Mouse (Mus musculus): Measurements from ENCODE around the gene Nt5c. TPM values are rescaled to one million over a fixed set of nuclear protein-coding genes. Genes with fewer than 3 reads are reported as not detected.
"Not testable (repeated sequence)": the region's sequence is repeated elsewhere in the genome, so short reads cannot be mapped to it uniquely, and the experiment has no call there.

The Nt5c gene
- polyA plus RNA-seq (2014; fragmentation: Nextera tagmentation; extraction: Ambion mirVana) = 67.4 and 70.7 TPM in 2 replicates

- H3K27me3 ChIP-seq (ENCODE audit: control insufficient read depth, insufficient read depth, low read length) = no peaks in the 10 kb centered on the region
- DNase-seq (ENCODE audit: low spot score) (peak; percentile 84), ATAC-seq (replicated peaks; ENCODE audit: insufficient number of reproducible peaks, low FRiP score, low TSS enrichment, low read depth) (peak; percentile 78)
- no peaks in the 10 kb centered on the region for H3K36me3 ChIP-seq (replicated peaks; ENCODE audit: control insufficient read depth, insufficient read depth, low read depth, low read length)
- peak within 1 kb of the TSS; percentile 62 for H3K27ac ChIP-seq (replicated peaks; ENCODE audit: low read depth, low read length)
- H3K9ac ChIP-seq (replicated peaks; ENCODE audit: low read length) = peak within 1 kb of the TSS; percentile 79
- peak within 1 kb of the TSS; percentile 74 for H3K4me2 ChIP-seq (ENCODE audit: low read depth, low read length)
- WGBS = under 1% methylated on average over 43 of the region's 43 CpGs
- H3K4me1 ChIP-seq (ENCODE audit: control insufficient read depth, insufficient read depth, low read length) = 0 out of 2 replicates have a peak, but pooled peaks cover 2% of the 10 kb centered on the region
- no peaks in the 10 kb centered on the region for H3K9me3 ChIP-seq (replicated peaks; ENCODE audit: control insufficient read depth, low read length)
- peak within 1 kb of the TSS; percentile 63 for H3K4me3 ChIP-seq (ENCODE audit: low read depth, low read length)
These were observed at the start of gene Nt5c for GRCm38 (mm10) chr11:115491356-115492083. Gene Nt5c, minus strand, starts transcription at chr11:115491862.

GRCm38 (mm10) chr11:115538045-115538444 is 46.4 kb upstream of the Nt5c start:
- no peak overlapping the region for H3K4me3 ChIP-seq (ENCODE audit: low read depth, low read length)
- peaks cover 3% of the 10 kb centered on the region for H3K36me3 ChIP-seq (replicated peaks; ENCODE audit: control insufficient read depth, insufficient read depth, low read depth, low read length)
- H3K4me2 ChIP-seq (ENCODE audit: low read depth, low read length) = no peak overlapping the region
- 64% methylated on average over 2 of the region's 2 CpGs for WGBS
- no peaks in the 10 kb centered on the region for H3K4me1 ChIP-seq (ENCODE audit: control insufficient read depth, insufficient read depth, low read length)
- DNase-seq (ENCODE audit: low spot score) (no peak), ATAC-seq (replicated peaks; ENCODE audit: insufficient number of reproducible peaks, low FRiP score, low TSS enrichment, low read depth) (no peak)
- H3K9me3 ChIP-seq (replicated peaks; ENCODE audit: control insufficient read depth, low read length) = no peaks in the 10 kb centered on the region
- H3K27me3 ChIP-seq (ENCODE audit: control insufficient read depth, insufficient read depth, low read length) = no peaks in the 10 kb centered on the region
- no peak overlapping the region for H3K9ac ChIP-seq (replicated peaks; ENCODE audit: low read length)
- no peak overlapping the region for H3K27ac ChIP-seq (replicated peaks; ENCODE audit: low read depth, low read length)

DNA sequence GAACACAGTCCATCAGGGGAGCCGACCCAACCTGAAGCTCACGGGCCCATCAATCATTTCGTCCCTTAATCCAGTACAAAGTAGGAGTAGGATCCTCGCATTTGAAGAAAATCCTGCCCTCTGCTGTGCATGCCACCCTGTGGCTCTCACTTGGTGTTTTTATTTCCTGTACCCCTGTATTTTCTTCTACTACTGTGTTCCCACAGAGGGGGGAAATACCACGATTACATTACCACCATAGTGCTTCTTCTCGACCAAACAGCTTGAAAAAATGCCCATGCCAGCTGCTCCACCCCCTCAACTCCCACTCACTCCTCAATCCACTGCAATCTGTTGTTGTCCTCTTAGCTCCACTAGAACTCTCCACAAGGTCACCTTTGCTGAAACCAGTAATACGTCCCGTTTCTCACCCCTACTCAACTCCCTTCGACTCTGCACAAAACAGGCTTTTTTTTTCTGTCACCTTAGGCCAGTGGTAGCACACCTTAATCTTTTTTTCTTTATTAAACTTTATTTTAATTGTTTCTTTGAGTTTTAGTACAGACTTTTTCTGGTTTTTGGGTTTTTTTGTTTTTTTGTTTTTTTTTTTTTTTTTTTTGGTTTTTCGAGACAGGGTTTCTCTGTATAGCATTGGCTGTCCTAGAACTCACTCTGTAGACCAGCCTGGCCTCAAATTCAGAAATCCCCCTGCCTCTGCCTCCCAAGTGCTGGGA is 45.4 kb upstream of the Nt5c start:
- Histone ChIP-seq H3K9ac (replicated peaks; ENCODE audit: low read length) (peak overlapping the region; percentile 99; the same call in 1 of the 2 replicates), H3K4me1 (ENCODE audit: control insufficient read depth, insufficient read depth, low read length) (no peaks in the 10 kb centered on the region), H3K36me3 (replicated peaks; ENCODE audit: control insufficient read depth, insufficient read depth, low read depth, low read length) (peaks cover 6% of the 10 kb centered on the region), H3K27me3 (ENCODE audit: control insufficient read depth, insufficient read depth, low read length) (no peaks in the 10 kb centered on the region), H3K9me3 (replicated peaks; ENCODE audit: control insufficient read depth, low read length) (no peaks in the 10 kb centered on the region), H3K4me2 (ENCODE audit: low read depth, low read length) (no peak overlapping the region), H3K4me3 (ENCODE audit: low read depth, low read length) (peak overlapping the region; percentile 81), H3K27ac (replicated peaks; ENCODE audit: low read depth, low read length) (peak overlapping the region; percentile 98)
- WGBS = 86% methylated on average over 10 of the region's 10 CpGs
- no peak for DNase-seq (ENCODE audit: low spot score)
- no peak for ATAC-seq (replicated peaks; ENCODE audit: insufficient number of reproducible peaks, low FRiP score, low TSS enrichment, low read depth)

DNA sequence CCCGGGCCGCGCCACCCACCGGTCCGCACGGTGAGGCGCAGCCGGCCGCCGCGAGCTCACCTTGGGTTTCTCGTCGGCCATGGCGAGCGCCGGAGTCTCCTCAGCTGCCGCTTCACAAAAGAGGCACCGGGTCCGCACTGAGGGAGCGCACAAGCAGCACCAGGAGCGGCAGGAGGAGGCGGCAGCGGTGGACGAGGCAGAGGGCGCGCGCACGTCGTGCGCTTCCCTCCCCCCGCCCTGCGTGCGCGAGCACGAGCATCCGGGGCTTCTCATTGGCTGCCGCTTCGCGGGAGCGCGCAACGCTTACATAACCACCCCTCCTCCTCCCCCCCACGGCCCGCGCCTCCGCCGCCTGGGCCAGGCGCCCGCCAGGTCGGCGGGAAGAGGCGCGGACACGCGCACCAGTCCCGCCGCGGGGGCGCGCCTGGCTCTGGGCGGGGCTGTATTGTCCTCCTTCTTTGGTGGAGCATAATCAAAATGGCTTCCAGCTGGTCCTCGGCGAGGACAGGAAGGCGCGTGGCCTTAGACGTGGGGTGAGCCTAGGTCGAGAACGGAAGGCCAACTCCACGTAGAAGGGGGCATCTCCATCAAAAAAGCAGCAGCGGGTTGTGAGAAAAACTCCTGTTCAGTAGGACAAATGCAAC is 44.5 kb upstream of the Nt5c start, which contains the start of gene Sumo2:
TSS of gene Sumo2 (minus strand) at position 239 of the 644 bp plus-strand sequence.
- peak within 1 kb of the TSS; percentile 81 for H3K4me3 ChIP-seq (ENCODE audit: low read depth, low read length)
- no peaks in the 10 kb centered on the region for H3K9me3 ChIP-seq (replicated peaks; ENCODE audit: control insufficient read depth, low read length)
- H3K9ac ChIP-seq (replicated peaks; ENCODE audit: low read length) = peak within 1 kb of the TSS; percentile 99
- ATAC-seq (replicated peaks; ENCODE audit: insufficient number of reproducible peaks, low FRiP score, low TSS enrichment, low read depth) (peak; percentile 79), DNase-seq (ENCODE audit: low spot score) (peak; percentile 98)
- no peaks in the 10 kb centered on the region for H3K27me3 ChIP-seq (ENCODE audit: control insufficient read depth, insufficient read depth, low read length)
- peak within 1 kb of the TSS; percentile 98 for H3K27ac ChIP-seq (replicated peaks; ENCODE audit: low read depth, low read length)
- under 1% methylated on average over 58 of the region's 70 CpGs for WGBS
- H3K4me2 ChIP-seq (ENCODE audit: low read depth, low read length) = peak within 1 kb of the TSS; percentile 43
- H3K4me1 ChIP-seq (ENCODE audit: control insufficient read depth, insufficient read depth, low read length) = no peaks in the 10 kb centered on the region
- peaks cover 6% of the 10 kb centered on the region for H3K36me3 ChIP-seq (replicated peaks; ENCODE audit: control insufficient read depth, insufficient read depth, low read depth, low read length)

DNA sequence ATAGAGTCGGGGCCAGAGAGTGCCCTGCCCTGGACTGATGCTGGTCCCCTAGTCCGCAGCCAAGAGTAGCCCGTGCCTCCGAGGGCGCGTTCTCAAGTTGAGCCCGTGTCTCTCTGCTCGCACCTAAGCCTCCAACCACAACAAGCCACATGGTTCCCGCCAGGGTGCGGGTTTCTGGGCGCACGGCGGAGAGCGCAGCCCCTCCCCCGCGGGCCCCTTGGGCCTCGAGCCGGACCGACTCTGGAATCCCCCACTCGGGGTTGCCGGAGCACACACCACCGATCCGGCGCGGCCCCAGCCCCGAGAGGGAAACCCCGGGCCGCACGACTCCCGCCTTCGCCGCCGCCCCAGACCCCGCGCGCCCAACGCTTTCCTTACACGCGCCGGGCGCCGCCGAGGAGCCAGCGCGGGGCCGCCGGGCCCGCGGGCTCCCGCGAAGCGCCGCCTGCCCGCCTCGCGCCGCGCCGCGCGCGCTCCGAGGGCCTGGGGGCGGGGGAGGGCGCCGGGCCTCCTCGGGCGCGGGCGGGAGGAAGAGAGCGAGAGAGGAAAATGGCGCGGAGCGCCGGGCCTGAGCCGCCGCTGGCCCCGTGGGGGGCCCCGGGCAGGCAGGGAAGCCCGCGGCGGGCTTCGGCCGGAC is 43.9 kb upstream of the Nt5c start:
- H3K9me3 ChIP-seq (replicated peaks; ENCODE audit: control insufficient read depth, low read length) = no peaks in the 10 kb centered on the region
- H3K9ac ChIP-seq (replicated peaks; ENCODE audit: low read length) = peak overlapping the region; percentile 99
- H3K4me2 ChIP-seq (ENCODE audit: low read depth, low read length) = peak overlapping the region; percentile 42
- DNase-seq (ENCODE audit: low spot score) = peak; percentile 76
- ATAC-seq (replicated peaks; ENCODE audit: insufficient number of reproducible peaks, low FRiP score, low TSS enrichment, low read depth) = peak; percentile 68
- no peaks in the 10 kb centered on the region for H3K27me3 ChIP-seq (ENCODE audit: control insufficient read depth, insufficient read depth, low read length)
- no peaks in the 10 kb centered on the region for H3K4me1 ChIP-seq (ENCODE audit: control insufficient read depth, insufficient read depth, low read length)
- peak overlapping the region; percentile 81 for H3K4me3 ChIP-seq (ENCODE audit: low read depth, low read length)
- peaks cover 6% of the 10 kb centered on the region for H3K36me3 ChIP-seq (replicated peaks; ENCODE audit: control insufficient read depth, insufficient read depth, low read depth, low read length)
- peak overlapping the region; percentile 98 for H3K27ac ChIP-seq (replicated peaks; ENCODE audit: low read depth, low read length)
- under 1% methylated on average over 67 of the region's 84 CpGs for WGBS

GRCm38 (mm10) chr11:115534759-115535371 is 43.2 kb upstream of the Nt5c start:
- DNase-seq (ENCODE audit: low spot score) = no peak
- H3K4me3 ChIP-seq (ENCODE audit: low read depth, low read length) = peak overlapping the region; percentile 81
- no peaks in the 10 kb centered on the region for H3K27me3 ChIP-seq (ENCODE audit: control insufficient read depth, insufficient read depth, low read length)
- peak overlapping the region; percentile 42 for H3K4me2 ChIP-seq (ENCODE audit: low read depth, low read length)
- peak overlapping the region; percentile 98 for H3K27ac ChIP-seq (replicated peaks; ENCODE audit: low read depth, low read length)
- no peaks in the 10 kb centered on the region for H3K4me1 ChIP-seq (ENCODE audit: control insufficient read depth, insufficient read depth, low read length)
- WGBS = 7% methylated on average over 11 of the region's 11 CpGs
- peak overlapping the region; percentile 99 for H3K9ac ChIP-seq (replicated peaks; ENCODE audit: low read length)
- no peaks in the 10 kb centered on the region for H3K9me3 ChIP-seq (replicated peaks; ENCODE audit: control insufficient read depth, low read length)
- ATAC-seq (replicated peaks; ENCODE audit: insufficient number of reproducible peaks, low FRiP score, low TSS enrichment, low read depth) = no peak
- peaks cover 6% of the 10 kb centered on the region for H3K36me3 ChIP-seq (replicated peaks; ENCODE audit: control insufficient read depth, insufficient read depth, low read depth, low read length)

GRCm38 (mm10) chr11:115526446-115526845 is 34.8 kb upstream of the Nt5c start:
- ATAC-seq (replicated peaks; ENCODE audit: insufficient number of reproducible peaks, low FRiP score, low TSS enrichment, low read depth); H3K4me3 ChIP-seq (ENCODE audit: low read depth, low read length); H3K27ac ChIP-seq (replicated peaks; ENCODE audit: low read depth, low read length); DNase-seq (ENCODE audit: low spot score); H3K9ac ChIP-seq (replicated peaks; ENCODE audit: low read length); H3K36me3 ChIP-seq (replicated peaks; ENCODE audit: control insufficient read depth, insufficient read depth, low read depth, low read length); H3K4me1 ChIP-seq (ENCODE audit: control insufficient read depth, insufficient read depth, low read length); H3K27me3 ChIP-seq (ENCODE audit: control insufficient read depth, insufficient read depth, low read length); H3K4me2 ChIP-seq (ENCODE audit: low read depth, low read length); H3K9me3 ChIP-seq (replicated peaks; ENCODE audit: control insufficient read depth, low read length): not testable (repeated sequence)
- 87% methylated on average over 3 of the region's 3 CpGs for WGBS

Data from embryonic facial prominence, embryonic 11.5 days (tissue).